Mouse (Mus musculus): ENCODE data around the gene 1600012H06Rik.
"Not testable (repeated sequence)": the region's sequence is repeated elsewhere in the genome, so short reads cannot be mapped to it uniquely, and the experiment has no call there.

Gene 1600012H06Rik

GRCm38 (mm10) chr17:14943009-14943728 lies at the start of gene 1600012H06Rik, which contains the start of gene Wdr27:
TSS of gene 1600012H06Rik (plus strand) at chr17:14943184.
TSS of gene Wdr27 (minus strand) at chr17:14943158.
- in situ Hi-C loops (cut with MboI, MseI) = loop anchor here (10.0 to 25.0 kb wide), 2 partner anchors 52 to 1256 kb away; no protein-coding TSS in a partner anchor

GRCm38 (mm10) chr17:14895058-14895457 lies 47.9 kb upstream of the 1600012H06Rik start:
- in situ Hi-C loops (cut with MboI, MseI) = not testable (repeated sequence)

GRCm38 (mm10) chr17:14898972-14899371 lies 44.0 kb upstream of the 1600012H06Rik start:
- in situ Hi-C loops (cut with MboI, MseI) = no loop called here

- in situ Hi-C loops (cut with MboI, MseI) = loop anchor here (5.0 to 25.0 kb wide), 4 partner anchors 376 to 678 kb away; partner anchors contain the start of gene Smoc2 (in 1 of the 2)
Measured at GRCm38 (mm10) chr17:14903212-14903611, 39.8 kb upstream of the 1600012H06Rik start.

GRCm38 (mm10) chr17:14904206-14904605 lies 38.8 kb upstream of the 1600012H06Rik start:
- in situ Hi-C loops (cut with MboI, MseI) = loop anchor here (5.0 to 25.0 kb wide), 4 partner anchors 377 to 679 kb away; partner anchors contain the start of gene Smoc2 (in 1 of the 2)

- in situ Hi-C loops (cut with MboI, MseI) = loop anchor here (5.0 to 25.0 kb wide), 4 partner anchors 377 to 680 kb away; partner anchors contain the start of gene Smoc2 (in 1 of the 2)
Measured at GRCm38 (mm10) chr17:14904637-14905265, 38.2 kb upstream of the 1600012H06Rik start.

- in situ Hi-C loops (cut with MboI, MseI) = loop anchor here (5.0 to 25.0 kb wide), 4 partner anchors 379 to 682 kb away; partner anchors contain the start of gene Smoc2 (in 1 of the 2)
Measured at GRCm38 (mm10) chr17:14906611-14907010, 36.4 kb upstream of the 1600012H06Rik start.

- in situ Hi-C loops (cut with MboI, MseI) = loop anchor here (5.0 to 25.0 kb wide), 4 partner anchors 380 to 682 kb away; partner anchors contain the start of gene Smoc2 (in 1 of the 2)
Measured at GRCm38 (mm10) chr17:14907136-14907535, 35.8 kb upstream of the 1600012H06Rik start.

GRCm38 (mm10) chr17:14909331-14909730 lies 33.7 kb upstream of the 1600012H06Rik start:
- in situ Hi-C loops (cut with MboI, MseI) = loop anchor here (5.0 to 25.0 kb wide), 4 partner anchors 382 to 685 kb away; partner anchors contain the start of gene Smoc2 (in 1 of the 2)

GRCm38 (mm10) chr17:14910771-14911170 lies 32.2 kb upstream of the 1600012H06Rik start:
- in situ Hi-C loops (cut with MboI, MseI) = loop anchor here in 1 of 2 experiments (25.0 kb wide), 1 partner anchor 623 kb away; the partner anchor contains the start of gene Smoc2

GRCm38 (mm10) chr17:14912420-14912819 lies 30.6 kb upstream of the 1600012H06Rik start:
- in situ Hi-C loops (cut with MboI, MseI) = loop anchor here in 1 of 2 experiments (25.0 kb wide), 1 partner anchor 625 kb away; the partner anchor contains the start of gene Smoc2

GRCm38 (mm10) chr17:14912981-14913380 lies 30.0 kb upstream of the 1600012H06Rik start:
- in situ Hi-C loops (cut with MboI, MseI) = loop anchor here in 1 of 2 experiments (25.0 kb wide), 1 partner anchor 626 kb away; the partner anchor contains the start of gene Smoc2

- in situ Hi-C loops (cut with MboI, MseI) = loop anchor here in 1 of 2 experiments (25.0 kb wide), 1 partner anchor 627 kb away; the partner anchor contains the start of gene Smoc2
Measured at GRCm38 (mm10) chr17:14914401-14914800, 28.6 kb upstream of the 1600012H06Rik start.

- in situ Hi-C loops (cut with MboI, MseI) = loop anchor here in 1 of 2 experiments (25.0 kb wide), 1 partner anchor 631 kb away; the partner anchor contains the start of gene Smoc2
Measured at GRCm38 (mm10) chr17:14917866-14918265, 25.1 kb upstream of the 1600012H06Rik start.

- in situ Hi-C loops (cut with MboI, MseI) = loop anchor here in 1 of 2 experiments (25.0 kb wide), 1 partner anchor 634 kb away; the partner anchor contains the start of gene Smoc2
Measured at GRCm38 (mm10) chr17:14921582-14921981, 21.4 kb upstream of the 1600012H06Rik start.

- in situ Hi-C loops (cut with MboI, MseI) = loop anchor here in 1 of 2 experiments (25.0 kb wide), 1 partner anchor 1240 kb away; no protein-coding TSS in a partner anchor
Measured at GRCm38 (mm10) chr17:14927644-14928218, 15.3 kb upstream of the 1600012H06Rik start.

GRCm38 (mm10) chr17:14928631-14929030 lies 14.4 kb upstream of the 1600012H06Rik start:
- in situ Hi-C loops (cut with MboI, MseI) = loop anchor here in 1 of 2 experiments (25.0 kb wide), 1 partner anchor 1241 kb away; no protein-coding TSS in a partner anchor

GRCm38 (mm10) chr17:14930697-14931096 lies 12.3 kb upstream of the 1600012H06Rik start:
- in situ Hi-C loops (cut with MboI, MseI) = loop anchor here in 1 of 2 experiments (25.0 kb wide), 1 partner anchor 1243 kb away; no protein-coding TSS in a partner anchor

- in situ Hi-C loops (cut with MboI, MseI) = loop anchor here in 1 of 2 experiments (25.0 kb wide), 1 partner anchor 1244 kb away; no protein-coding TSS in a partner anchor
Measured at GRCm38 (mm10) chr17:14931469-14931868, 11.5 kb upstream of the 1600012H06Rik start.

GRCm38 (mm10) chr17:14935280-14935679 lies 7.7 kb upstream of the 1600012H06Rik start:
- in situ Hi-C loops (cut with MboI, MseI) = loop anchor here in 1 of 2 experiments (25.0 kb wide), 1 partner anchor 1248 kb away; no protein-coding TSS in a partner anchor

All from T-helper 17 cell (primary cell).